In genomic region chr17:25568880-25569279, GRCm38 (mm10) we compare ENCODE assay signal across 10 mouse cellular contexts. TPM values are rescaled to one million over a fixed set of nuclear protein-coding genes. Genes with fewer than 3 reads are reported as not detected.
A peak's percentile ranks its signal among the peaks of the same experiment; 100 is the strongest.
DNase-seq lines count a peak whose midpoint lies in the region; ATAC-seq lines count a peak whose summit lies in the region.
"Had no signal": no experiment of that assay in that cellular context is flagged by ENCODE, and none has a peak within 500 bp of the region (broad histone marks: within the 10 kb centered on the region; RNA-seq: fewer than 3 reads in every experiment).

No protein-coding gene starts in this region.

- peak overlapping the region; percentile 93 for H3K4me2 ChIP-seq in embryonic facial prominence, embryonic 15.5 days (replicated peaks)
- H3K4me2 ChIP-seq in hindbrain, embryonic 14.5 days (replicated peaks): peak overlapping the region; percentile 96
- peak overlapping the region; percentile 93 for H3K4me2 ChIP-seq in neural tube, embryonic 13.5 days

- H3K9me3 ChIP-seq in embryonic facial prominence, embryonic 15.5 days (replicated peaks): no peaks in the 10 kb centered on the region
- no peaks in the 10 kb centered on the region for H3K9me3 ChIP-seq in hindbrain, embryonic 14.5 days (ENCODE audit: control insufficient read depth, low read length)
- H3K9me3 ChIP-seq in neural tube, embryonic 13.5 days: no peaks in the 10 kb centered on the region

- H3K36me3 ChIP-seq in embryonic facial prominence, embryonic 15.5 days: no peaks in the 10 kb centered on the region
- H3K36me3 ChIP-seq in hindbrain, embryonic 14.5 days (replicated peaks; ENCODE audit: control insufficient read depth, insufficient read depth): no peaks in the 10 kb centered on the region
- H3K36me3 ChIP-seq in neural tube, embryonic 13.5 days: no peaks in the 10 kb centered on the region

- H3K27me3 ChIP-seq in embryonic facial prominence, embryonic 15.5 days: peaks cover 33% of the 10 kb centered on the region
- peaks cover 32% of the 10 kb centered on the region for H3K27me3 ChIP-seq in hindbrain, embryonic 14.5 days (ENCODE audit: control insufficient read depth, insufficient read depth, low read length)
- H3K27me3 ChIP-seq in neural tube, embryonic 13.5 days: peaks cover 44% of the 10 kb centered on the region

- peak overlapping the region; percentile 54 for H3K4me3 ChIP-seq in embryonic facial prominence, embryonic 15.5 days (replicated peaks)
- peak overlapping the region; percentile 49 for H3K4me3 ChIP-seq in hindbrain, embryonic 14.5 days (replicated peaks; ENCODE audit: low read length)
- H3K4me3 ChIP-seq in neural tube, embryonic 13.5 days: peak overlapping the region; percentile 50

- peaks cover 42% of the 10 kb centered on the region for H3K4me1 ChIP-seq in embryonic facial prominence, embryonic 15.5 days
- H3K4me1 ChIP-seq in hindbrain, embryonic 14.5 days (replicated peaks; ENCODE audit: control insufficient read depth, insufficient read depth, low read length): peaks cover 35% of the 10 kb centered on the region
- peaks cover 69% of the 10 kb centered on the region for H3K4me1 ChIP-seq in neural tube, embryonic 13.5 days (replicated peaks)

- no peak overlapping the region for H3K27ac ChIP-seq in embryonic facial prominence, embryonic 15.5 days (replicated peaks)
- H3K27ac ChIP-seq in hindbrain, embryonic 14.5 days: peak overlapping the region; percentile 66
- H3K27ac ChIP-seq in neural tube, embryonic 13.5 days (replicated peaks): 0 out of 2 replicates have a peak overlapping the region, but pooled peaks have one; percentile 19

- peak; percentile 35 to 60 for DNase-seq in layer of hippocampus, adult 18-20 months (ENCODE audit: low spot score in 2 of 2)
- no peak for DNase-seq in layer of hippocampus, postnatal 14 days (ENCODE audit: low spot score in 2 of 2)
- DNase-seq in hindbrain, embryonic 14.5 days (ENCODE audit: low spot score): no peak
- DNase-seq in thymus, postnatal 10 days (ENCODE audit: low spot score in 2 of 2): no peak
- DNase-seq in lung, postnatal 14 days: no peak
- no peak for DNase-seq in cerebellum, adult 11-12 months

- no peak overlapping the region for H3K9ac ChIP-seq in embryonic facial prominence, embryonic 15.5 days
- peak overlapping the region; percentile 69 for H3K9ac ChIP-seq in hindbrain, embryonic 14.5 days
- H3K9ac ChIP-seq in neural tube, embryonic 13.5 days: peak overlapping the region; percentile 69

- 55% methylated on average over 11 of the region's 11 CpGs for WGBS in embryonic facial prominence, embryonic 15.5 days
- 66% methylated on average over 11 of the region's 11 CpGs for WGBS in hindbrain, embryonic 14.5 days
- 75% methylated on average over 11 of the region's 11 CpGs for WGBS in neural tube, embryonic 13.5 days

- no peak for ATAC-seq in embryonic facial prominence, embryonic 15.5 days (ENCODE audit: insufficient number of reproducible peaks, low FRiP score, low TSS enrichment, low read depth)
- no peak for ATAC-seq in hindbrain, embryonic 14.5 days (ENCODE audit: low FRiP score)
- no peak for ATAC-seq in neural tube, embryonic 13.5 days (ENCODE audit: low read depth)
- ATAC-seq: lung, postnatal 0 days had no signal

RNA-seq across cellular contexts. Expression of gene Sox8, which starts 1.6 kb away (rescaled TPM):
- total RNA-seq in layer of hippocampus, adult 18-20 months (2021): 10 to 100 TPM; 55.6 to 60.1 TPM
- 10 to 100 TPM; 78.2 to 81.1 TPM for total RNA-seq in layer of hippocampus, postnatal 14 days (2021)
- polyA plus RNA-seq in embryonic facial prominence, embryonic 15.5 days (2015; fragmentation: Nextera tagmentation; extraction: Ambion mirVana): 13.1 and 13.7 TPM in 2 replicates
- polyA plus RNA-seq in hindbrain, embryonic 14.5 days (2014; fragmentation: Nextera tagmentation; extraction: Ambion mirVana): 18.5 and 20.1 TPM in 2 replicates
- polyA plus RNA-seq in neural tube, embryonic 13.5 days (2015; fragmentation: Nextera tagmentation; extraction: Ambion mirVana): 10.8 and 11.6 TPM in 2 replicates
- total RNA-seq: MEL had no signal

RNA-seq across cellular contexts. Expression of gene Lmf1, which starts 10.0 kb away (rescaled TPM):
- 10 to 100 TPM; 24.9 to 25.6 TPM for total RNA-seq in layer of hippocampus, adult 18-20 months (2021)
- total RNA-seq in layer of hippocampus, postnatal 14 days (2021): 10 to 100 TPM; 26.2 to 27.2 TPM
- polyA plus RNA-seq in embryonic facial prominence, embryonic 15.5 days (2015; fragmentation: Nextera tagmentation; extraction: Ambion mirVana): 29.0 and 31.4 TPM in 2 replicates
- polyA plus RNA-seq in hindbrain, embryonic 14.5 days (2014; fragmentation: Nextera tagmentation; extraction: Ambion mirVana): 22.4 and 24.9 TPM in 2 replicates
- 24.9 and 26.2 TPM in 2 replicates for polyA plus RNA-seq in neural tube, embryonic 13.5 days (2015; fragmentation: Nextera tagmentation; extraction: Ambion mirVana)

Comparison
In these comparisons a context has a peak if more than half of its experiments do, and no peak if none do; other contexts are left out.
1. DNase-seq: peak in layer of hippocampus, adult 18-20 months (2 of 2); none in layer of hippocampus, postnatal 14 days (0 of 2), hindbrain, embryonic 14.5 days (single experiment), thymus, postnatal 10 days (0 of 2), lung, postnatal 14 days (single experiment) and cerebellum, adult 11-12 months (single experiment).
2. Peak in every context shown above with its lines, with median percentiles within 50 percentile points of each other: H3K4me2 ChIP-seq and H3K4me3 ChIP-seq.